Mouse (Mus musculus): ENCODE results near the gene Pgpep1l. TPM values are rescaled to one million over a fixed set of nuclear protein-coding genes. Genes with fewer than 3 reads are reported as not detected.

Pgpep1l gene
- polyA plus RNA-seq, 1 experiment from 2014 or later: not detected

GRCm38 (mm10) chr7:68210417-68210816, 53.6 kb downstream of the Pgpep1l start:
- H3K4me2 ChIP-seq (ENCODE audit: low read length): no peak overlapping the region
- no peak overlapping the region for H3K27ac ChIP-seq (replicated peaks; ENCODE audit: low read depth, low read length)
- H3K9me3 ChIP-seq (ENCODE audit: control insufficient read depth, low read length): no peaks in the 10 kb centered on the region
- no peaks in the 10 kb centered on the region for H3K27me3 ChIP-seq (ENCODE audit: control insufficient read depth, insufficient read depth, low read length)
- H3K4me1 ChIP-seq (ENCODE audit: control insufficient read depth, insufficient read depth, low read length): no peaks in the 10 kb centered on the region
- no peak overlapping the region for H3K4me3 ChIP-seq (replicated peaks; ENCODE audit: low read depth, low read length)
- WGBS: 73% methylated on average over 4 of the region's 4 CpGs
- DNase-seq: peak; percentile 36
- H3K9ac ChIP-seq (replicated peaks; ENCODE audit: low read length): no peak overlapping the region
- peaks cover 84% of the 10 kb centered on the region for H3K36me3 ChIP-seq (ENCODE audit: control insufficient read depth, insufficient read depth, low read length)
- no peak for ATAC-seq (ENCODE audit: low FRiP score, low TSS enrichment)

- Histone ChIP-seq H3K4me3 (replicated peaks; ENCODE audit: low read depth, low read length) (no peak overlapping the region), H3K9me3 (ENCODE audit: control insufficient read depth, low read length) (no peaks in the 10 kb centered on the region), H3K9ac (replicated peaks; ENCODE audit: low read length) (no peak overlapping the region), H3K27me3 (ENCODE audit: control insufficient read depth, insufficient read depth, low read length) (no peaks in the 10 kb centered on the region), H3K36me3 (ENCODE audit: control insufficient read depth, insufficient read depth, low read length) (peaks cover 87% of the 10 kb centered on the region), H3K4me2 (ENCODE audit: low read length) (no peak overlapping the region), H3K4me1 (ENCODE audit: control insufficient read depth, insufficient read depth, low read length) (no peaks in the 10 kb centered on the region), H3K27ac (replicated peaks; ENCODE audit: low read depth, low read length) (no peak overlapping the region)
- no peak for DNase-seq
- 94% methylated on average over 6 of the region's 6 CpGs for WGBS
- ATAC-seq (ENCODE audit: low FRiP score, low TSS enrichment): no peak
Measured at GRCm38 (mm10) chr7:68209039-68209438, 55.0 kb downstream of the Pgpep1l start.

GRCm38 (mm10) chr7:68205776-68206427, 58.1 kb downstream of the Pgpep1l start:
- no peaks in the 10 kb centered on the region for H3K27me3 ChIP-seq (ENCODE audit: control insufficient read depth, insufficient read depth, low read length)
- ATAC-seq (ENCODE audit: low FRiP score, low TSS enrichment) (no peak), DNase-seq (no peak)
- H3K4me1 ChIP-seq (ENCODE audit: control insufficient read depth, insufficient read depth, low read length): no peaks in the 10 kb centered on the region
- WGBS: 92% methylated on average over 8 of the region's 8 CpGs
- H3K4me2 ChIP-seq (ENCODE audit: low read length): no peak overlapping the region
- H3K36me3 ChIP-seq (ENCODE audit: control insufficient read depth, insufficient read depth, low read length): peaks cover 87% of the 10 kb centered on the region
- no peaks in the 10 kb centered on the region for H3K9me3 ChIP-seq (ENCODE audit: control insufficient read depth, low read length)
- no peak overlapping the region for H3K27ac ChIP-seq (replicated peaks; ENCODE audit: low read depth, low read length)
- H3K9ac ChIP-seq (replicated peaks; ENCODE audit: low read length): no peak overlapping the region
- no peak overlapping the region for H3K4me3 ChIP-seq (replicated peaks; ENCODE audit: low read depth, low read length)

- peaks cover 76% of the 10 kb centered on the region for H3K36me3 ChIP-seq (ENCODE audit: control insufficient read depth, insufficient read depth, low read length)
- no peak for ATAC-seq (ENCODE audit: low FRiP score, low TSS enrichment)
Measured at GRCm38 (mm10) chr7:68199609-68200008, 64.4 kb downstream of the Pgpep1l start.

GRCm38 (mm10) chr7:68193958-68194695, 69.9 kb downstream of the Pgpep1l start:
- Histone ChIP-seq H3K9me3 (ENCODE audit: control insufficient read depth, low read length) (no peaks in the 10 kb centered on the region), H3K4me2 (ENCODE audit: low read length) (no peak overlapping the region), H3K4me1 (ENCODE audit: control insufficient read depth, insufficient read depth, low read length) (no peaks in the 10 kb centered on the region), H3K27ac (replicated peaks; ENCODE audit: low read depth, low read length) (no peak overlapping the region), H3K27me3 (ENCODE audit: control insufficient read depth, insufficient read depth, low read length) (no peaks in the 10 kb centered on the region), H3K36me3 (ENCODE audit: control insufficient read depth, insufficient read depth, low read length) (peaks cover 86% of the 10 kb centered on the region), H3K4me3 (replicated peaks; ENCODE audit: low read depth, low read length) (no peak overlapping the region), H3K9ac (replicated peaks; ENCODE audit: low read length) (no peak overlapping the region)
- WGBS: 94% methylated on average over 15 of the region's 15 CpGs
- DNase-seq (no peak), ATAC-seq (ENCODE audit: low FRiP score, low TSS enrichment) (no peak)

More at GRCm38 (mm10) chr7:68199609-68200008, 64.4 kb downstream of the Pgpep1l start:
- no peaks in the 10 kb centered on the region for H3K27me3 ChIP-seq (ENCODE audit: control insufficient read depth, insufficient read depth, low read length)
- H3K9ac ChIP-seq (replicated peaks; ENCODE audit: low read length): no peak overlapping the region
- no peak overlapping the region for H3K4me2 ChIP-seq (ENCODE audit: low read length)
- no peaks in the 10 kb centered on the region for H3K4me1 ChIP-seq (ENCODE audit: control insufficient read depth, insufficient read depth, low read length)
- no peaks in the 10 kb centered on the region for H3K9me3 ChIP-seq (ENCODE audit: control insufficient read depth, low read length)
- WGBS: 97% methylated on average over 7 of the region's 7 CpGs
- DNase-seq: no peak
- H3K4me3 ChIP-seq (replicated peaks; ENCODE audit: low read depth, low read length): no peak overlapping the region
- no peak overlapping the region for H3K27ac ChIP-seq (replicated peaks; ENCODE audit: low read depth, low read length)

- 97% methylated on average over 13 of the region's 13 CpGs for WGBS
- H3K36me3 ChIP-seq (ENCODE audit: control insufficient read depth, insufficient read depth, low read length): peaks cover 83% of the 10 kb centered on the region
Measured at GRCm38 (mm10) chr7:68189691-68190456, 74.2 kb downstream of the Pgpep1l start.

GRCm38 (mm10) chr7:68189211-68189610, 74.8 kb downstream of the Pgpep1l start:
- DNase-seq: no peak
- Histone ChIP-seq H3K9me3 (ENCODE audit: control insufficient read depth, low read length) (no peaks in the 10 kb centered on the region), H3K9ac (replicated peaks; ENCODE audit: low read length) (no peak overlapping the region), H3K4me2 (ENCODE audit: low read length) (no peak overlapping the region), H3K36me3 (ENCODE audit: control insufficient read depth, insufficient read depth, low read length) (peaks cover 82% of the 10 kb centered on the region), H3K4me1 (ENCODE audit: control insufficient read depth, insufficient read depth, low read length) (no peaks in the 10 kb centered on the region), H3K27me3 (ENCODE audit: control insufficient read depth, insufficient read depth, low read length) (no peaks in the 10 kb centered on the region), H3K4me3 (replicated peaks; ENCODE audit: low read depth, low read length) (no peak overlapping the region), H3K27ac (replicated peaks; ENCODE audit: low read depth, low read length) (no peak overlapping the region)
- whole genome bisulfite sequencing: 90% methylated on average over 6 of the region's 6 CpGs
- no peak for ATAC-seq (ENCODE audit: low FRiP score, low TSS enrichment)

More at GRCm38 (mm10) chr7:68189691-68190456, 74.2 kb downstream of the Pgpep1l start:
- Histone ChIP-seq H3K4me2 (ENCODE audit: low read length) (no peak overlapping the region), H3K9me3 (ENCODE audit: control insufficient read depth, low read length) (no peaks in the 10 kb centered on the region), H3K27ac (replicated peaks; ENCODE audit: low read depth, low read length) (no peak overlapping the region), H3K4me3 (replicated peaks; ENCODE audit: low read depth, low read length) (no peak overlapping the region), H3K4me1 (ENCODE audit: control insufficient read depth, insufficient read depth, low read length) (no peaks in the 10 kb centered on the region), H3K9ac (replicated peaks; ENCODE audit: low read length) (no peak overlapping the region), H3K27me3 (ENCODE audit: control insufficient read depth, insufficient read depth, low read length) (no peaks in the 10 kb centered on the region)
- no peak for DNase-seq
- ATAC-seq (ENCODE audit: low FRiP score, low TSS enrichment): no peak

Measured in midbrain, embryonic 14.5 days (tissue).